Comparison of ENCODE assay signal across 24 mouse cellular contexts in the genomic region with DNA sequence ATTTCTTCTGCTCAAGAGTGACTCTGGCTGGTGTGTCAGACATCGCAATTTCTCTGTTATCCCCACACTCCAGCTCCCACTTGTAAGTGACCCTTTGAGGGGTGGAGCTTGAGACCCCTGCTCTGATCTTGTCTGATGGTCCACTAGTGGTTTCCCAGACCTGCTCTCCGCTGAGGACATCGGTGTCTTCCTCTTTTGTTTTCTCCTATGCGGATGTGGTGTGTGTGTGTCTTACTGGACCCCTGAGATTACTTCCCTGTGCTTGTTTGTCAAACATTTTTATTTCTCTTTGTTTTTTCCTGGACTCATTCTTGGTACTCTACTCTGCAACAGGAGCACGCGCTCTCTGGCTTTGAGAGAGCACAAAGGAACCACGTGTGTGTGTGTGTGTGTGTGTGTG. TPM values are rescaled to one million over a fixed set of nuclear protein-coding genes. Genes with fewer than 3 reads are reported as not detected.
DNase-seq lines count a peak whose midpoint lies in the region; ATAC-seq and TF ChIP-seq lines count a peak whose summit lies in the region.
"Had no signal": no experiment of that assay in that cellular context is flagged by ENCODE, and none has a peak within 500 bp of the region (broad histone marks: within the 10 kb centered on the region; RNA-seq: fewer than 3 reads in every experiment).

No protein-coding gene starts in this region.

- H3K36me3 ChIP-seq in forebrain, embryonic 14.5 days (ENCODE audit: control insufficient read depth, insufficient read depth, low read length) = no peaks in the 10 kb centered on the region
- H3K36me3 ChIP-seq: embryonic facial prominence, embryonic 15.5 days; forebrain, embryonic 10.5 days; forebrain, embryonic 15.5 days; G1E; heart, embryonic 13.5 days; hindbrain, embryonic 12.5 days had no signal

- peaks cover 11% of the 10 kb centered on the region for H3K4me1 ChIP-seq in bone marrow, adult 2 months (ENCODE audit: control insufficient read depth, insufficient read depth, low read length)
- no peaks in the 10 kb centered on the region for H3K4me1 ChIP-seq in forebrain, embryonic 14.5 days (ENCODE audit: control insufficient read depth, insufficient read depth, low read length)
- H3K4me1 ChIP-seq: embryonic facial prominence, embryonic 15.5 days; forebrain, embryonic 15.5 days had no signal

- 26% methylated on average over 7 of the region's 7 CpGs for WGBS in bone marrow, adult 2 months
- WGBS in forebrain, embryonic 14.5 days = 84% methylated on average over 7 of the region's 7 CpGs

- no peak overlapping the region for H3K4me2 ChIP-seq in forebrain, embryonic 14.5 days (ENCODE audit: low read length)
- H3K4me2 ChIP-seq: embryonic facial prominence, embryonic 15.5 days; forebrain, embryonic 15.5 days; heart, embryonic 13.5 days; hindbrain, embryonic 12.5 days had no signal

- peak overlapping the region; percentile 38; the same call in 1 of the 2 replicates for H3K27ac ChIP-seq in bone marrow, adult 2 months (ENCODE audit: control insufficient read depth, insufficient read depth, low read depth, low read length, poor library complexity)
- no peak overlapping the region for H3K27ac ChIP-seq in forebrain, embryonic 14.5 days (ENCODE audit: low read depth, low read length)
- H3K27ac ChIP-seq: embryonic facial prominence, embryonic 15.5 days; forebrain, embryonic 10.5 days; forebrain, embryonic 15.5 days; heart, embryonic 13.5 days; hindbrain, embryonic 12.5 days had no signal

- H3K4me3 ChIP-seq in bone marrow, adult 2 months (replicated peaks; ENCODE audit: control insufficient read depth, low read depth, low read length) = no peak overlapping the region
- no peak overlapping the region for H3K4me3 ChIP-seq in forebrain, embryonic 14.5 days (ENCODE audit: low read depth, low read length)
- H3K4me3 ChIP-seq: embryonic facial prominence, embryonic 15.5 days; erythroblast, embryonic 14.5 days; forebrain, embryonic 10.5 days; forebrain, embryonic 15.5 days; heart, embryonic 13.5 days; hindbrain, embryonic 12.5 days had no signal

- H3K9ac ChIP-seq in forebrain, embryonic 14.5 days (ENCODE audit: low read length) = no peak overlapping the region
- H3K9ac ChIP-seq: embryonic facial prominence, embryonic 15.5 days; forebrain, embryonic 15.5 days; heart, embryonic 13.5 days; hindbrain, embryonic 12.5 days had no signal

- no peaks in the 10 kb centered on the region for H3K9me3 ChIP-seq in forebrain, embryonic 14.5 days (replicated peaks; ENCODE audit: control insufficient read depth, low read length)
- H3K9me3 ChIP-seq: embryonic facial prominence, embryonic 15.5 days; forebrain, embryonic 10.5 days; forebrain, embryonic 15.5 days; heart, embryonic 13.5 days; hindbrain, embryonic 12.5 days had no signal

- TF ChIP-seq CTCF in bone marrow, adult 2 months (IDR thresholded peaks at IDR 0.05; ENCODE audit: control insufficient read depth, insufficient read depth, low read length) = no peak

- peak; percentile 43 to 45 for DNase-seq in B cell, adult 2 months
- no peak for DNase-seq in lung, postnatal 25 days (ENCODE audit: low spot score)
- no peak for DNase-seq in lung, adult 18-20 months
- no peak for DNase-seq in forebrain, embryonic 14.5 days (ENCODE audit: low spot score)
- DNase-seq: adrenal gland, adult 8-10 months; adrenal gland, postnatal 36 days; cerebellum, adult 11-12 months; cerebellum, postnatal 10 days; embryo, embryonic 11 days; gastrocnemius, postnatal 10 days; heart, postnatal 36 days had no signal

- no peaks in the 10 kb centered on the region for H3K27me3 ChIP-seq in forebrain, embryonic 14.5 days (replicated peaks; ENCODE audit: control insufficient read depth, insufficient read depth, low read length)
- H3K27me3 ChIP-seq: embryonic facial prominence, embryonic 15.5 days; forebrain, embryonic 15.5 days; heart, embryonic 13.5 days; hindbrain, embryonic 12.5 days had no signal

- peak; percentile 27 to 29; a peak in 2 of 4 replicates for ATAC-seq in hematopoietic stem cell, adult 5-6 weeks (replicated peaks in 1 of 2; ENCODE audit: insufficient read depth in 1 of 2, low FRiP score in 2 of 2, low TSS enrichment in 1 of 2, low read depth in 1 of 2, poor library complexity in 2 of 2, severe bottlenecking in 2 of 2)
- ATAC-seq in monocyte, adult 5-6 weeks (replicated peaks; ENCODE audit: insufficient number of reproducible peaks, low FRiP score, low TSS enrichment, poor library complexity, severe bottlenecking) = peak; percentile 19; the same call in 1 of the 2 replicates
- ATAC-seq in forebrain, embryonic 14.5 days = no peak
- ATAC-seq: CD4-positive, CD25-positive, alpha-beta regulatory T cell, adult 4 months; forebrain, embryonic 15.5 days; hindbrain, embryonic 16.5 days; inflammation-experienced regulatory T-cells, adult 6 months had no signal

- no peak for TF ChIP-seq POLR2A in bone marrow, adult 2 months (IDR thresholded peaks at IDR 0.05; ENCODE audit: borderline replicate concordance, control insufficient read depth, low read depth, low read length)

RNA-seq across cellular contexts. Expression of a gene that starts 18.9 kb away (rescaled TPM):
- 4.6 and 7.7 TPM in 2 replicates for polyA plus RNA-seq in bone marrow, adult 2 months (2011; ENCODE audit: insufficient read depth, insufficient read length, low replicate concordance, missing spikeins)
- total RNA-seq in hematopoietic stem cell, adult 5-6 weeks (2017) = 200 and 209 TPM in 2 replicates
- total RNA-seq in monocyte, adult 5-6 weeks (2017) = 90.8 to 132 TPM (median 114 TPM) in 3 replicates
- 6.7 and 8.1 TPM in 2 replicates for polyA plus RNA-seq in forebrain, embryonic 14.5 days (2014; fragmentation: Nextera tagmentation; extraction: Ambion mirVana)
- polyA plus RNA-seq: erythroblast, embryonic 14.5 days; G1E had no signal

Comparison
In these comparisons a context has a peak if more than half of its experiments do, and no peak if none do; other contexts are left out.
1. DNase-seq: peak in B cell, adult 2 months (2 of 2); none in lung, postnatal 25 days (single experiment), lung, adult 18-20 months (0 of 2) and forebrain, embryonic 14.5 days (single experiment).